ENCODE assay signal across 22 mouse cellular contexts in genomic region chrX:57380915-57381314, GRCm38 (mm10). TPM values are rescaled to one million over a fixed set of nuclear protein-coding genes. Genes with fewer than 3 reads are reported as not detected.
A peak's percentile ranks its signal among the peaks of the same experiment; 100 is the strongest.
DNase-seq lines count a peak whose midpoint lies in the region; ATAC-seq and TF ChIP-seq lines count a peak whose summit lies in the region.
"Had no signal": no experiment of that assay in that cellular context is flagged by ENCODE, and none has a peak within 500 bp of the region (broad histone marks: within the 10 kb centered on the region; RNA-seq: fewer than 3 reads in every experiment).

No protein-coding gene starts in this region.

- no peak for TF ChIP-seq CTCF in kidney, adult 2 months (conservative IDR thresholded peaks at IDR 0.05; ENCODE audit: insufficient read depth, insufficient read length, low read depth, low read length)

- no peaks in the 10 kb centered on the region for H3K4me1 ChIP-seq in forebrain, embryonic 13.5 days
- H3K4me1 ChIP-seq in forebrain, embryonic 14.5 days (ENCODE audit: control insufficient read depth, insufficient read depth, low read length), result no peaks in the 10 kb centered on the region
- peaks cover 3% of the 10 kb centered on the region; the same call in 1 of the 2 replicates for H3K4me1 ChIP-seq in kidney, adult 2 months (ENCODE audit: control insufficient read depth, insufficient read depth, low read length)
- H3K4me1 ChIP-seq in kidney, embryonic 14.5 days (ENCODE audit: control insufficient read depth, insufficient read depth, low read length), result no peaks in the 10 kb centered on the region
- H3K4me1 ChIP-seq: heart, embryonic 10.5 days; limb, embryonic 10.5 days; liver, embryonic 13.5 days; stomach, embryonic 15.5 days had no signal

- no peak overlapping the region for H3K4me2 ChIP-seq in forebrain, embryonic 13.5 days
- no peak overlapping the region for H3K4me2 ChIP-seq in forebrain, embryonic 14.5 days (ENCODE audit: low read length)
- H3K4me2 ChIP-seq in kidney, embryonic 14.5 days (replicated peaks; ENCODE audit: low read depth, low read length), result no peak overlapping the region
- H3K4me2 ChIP-seq: liver, embryonic 13.5 days; stomach, embryonic 15.5 days had no signal

- H3K27me3 ChIP-seq in forebrain, embryonic 13.5 days, result no peaks in the 10 kb centered on the region
- no peaks in the 10 kb centered on the region for H3K27me3 ChIP-seq in forebrain, embryonic 14.5 days (replicated peaks; ENCODE audit: control insufficient read depth, insufficient read depth, low read length)
- H3K27me3 ChIP-seq in kidney, adult 2 months (replicated peaks; ENCODE audit: control insufficient read depth, insufficient read depth, low read length), result no peaks in the 10 kb centered on the region
- H3K27me3 ChIP-seq in kidney, embryonic 14.5 days (ENCODE audit: control insufficient read depth, insufficient read depth, low read length), result no peaks in the 10 kb centered on the region
- H3K27me3 ChIP-seq: CH12.LX; liver, embryonic 13.5 days; stomach, embryonic 15.5 days had no signal

- no peak for TF ChIP-seq POLR2A in kidney, adult 2 months (IDR thresholded peaks at IDR 0.05; ENCODE audit: low read depth, low read length)

- no peak overlapping the region for H3K9ac ChIP-seq in forebrain, embryonic 13.5 days
- H3K9ac ChIP-seq in forebrain, embryonic 14.5 days (ENCODE audit: low read length), result no peak overlapping the region
- H3K9ac ChIP-seq in kidney, embryonic 14.5 days (ENCODE audit: low read depth, low read length), result no peak overlapping the region
- H3K9ac ChIP-seq: liver, embryonic 13.5 days; stomach, embryonic 15.5 days had no signal

- H3K9me3 ChIP-seq in forebrain, embryonic 13.5 days (replicated peaks), result no peaks in the 10 kb centered on the region
- no peaks in the 10 kb centered on the region for H3K9me3 ChIP-seq in forebrain, embryonic 14.5 days (replicated peaks; ENCODE audit: control insufficient read depth, low read length)
- no peaks in the 10 kb centered on the region for H3K9me3 ChIP-seq in kidney, embryonic 14.5 days (ENCODE audit: control insufficient read depth, low read length)
- H3K9me3 ChIP-seq: heart, embryonic 10.5 days; limb, embryonic 10.5 days; liver, embryonic 13.5 days; stomach, embryonic 15.5 days had no signal

- peak; percentile 44 for ATAC-seq in forebrain, embryonic 13.5 days
- no peak for ATAC-seq in forebrain, embryonic 14.5 days
- ATAC-seq in kidney, embryonic 14.5 days (ENCODE audit: low FRiP score, low TSS enrichment), result no peak

- H3K4me3 ChIP-seq in forebrain, embryonic 13.5 days, result no peak overlapping the region
- no peak overlapping the region for H3K4me3 ChIP-seq in forebrain, embryonic 14.5 days (ENCODE audit: low read depth, low read length)
- H3K4me3 ChIP-seq in kidney, adult 2 months (ENCODE audit: insufficient read depth, low read depth, low read length), result no peak overlapping the region
- no peak overlapping the region for H3K4me3 ChIP-seq in kidney, embryonic 14.5 days (ENCODE audit: low read length)
- H3K4me3 ChIP-seq: heart, embryonic 10.5 days; limb, embryonic 10.5 days; liver, embryonic 13.5 days; stomach, embryonic 15.5 days had no signal

- no peak overlapping the region for H3K27ac ChIP-seq in forebrain, embryonic 13.5 days
- H3K27ac ChIP-seq in forebrain, embryonic 14.5 days (ENCODE audit: low read depth, low read length), result no peak overlapping the region
- H3K27ac ChIP-seq in kidney, adult 2 months (ENCODE audit: insufficient read depth, low read depth, low read length), result no peak overlapping the region
- H3K27ac ChIP-seq in kidney, embryonic 14.5 days (ENCODE audit: low read depth, low read length), result no peak overlapping the region
- H3K27ac ChIP-seq: heart, embryonic 10.5 days; kidney, postnatal 0 days; limb, embryonic 10.5 days; liver, embryonic 13.5 days; stomach, embryonic 15.5 days had no signal

- WGBS in forebrain, embryonic 13.5 days, result 55% methylated on average over 5 of the region's 5 CpGs
- 64% methylated on average over 5 of the region's 5 CpGs for WGBS in forebrain, embryonic 14.5 days
- WGBS in kidney, adult 2 months, result 49% methylated on average over 5 of the region's 5 CpGs
- WGBS in kidney, embryonic 14.5 days, result 84% methylated on average over 5 of the region's 5 CpGs

- DNase-seq in adrenal gland, adult 2 months, result peak; percentile 24
- no peak for DNase-seq in adrenal gland, adult 8-10 months
- DNase-seq in forebrain, embryonic 14.5 days (ENCODE audit: low spot score), result no peak
- peak; percentile 36 for DNase-seq in kidney, adult 2 months
- peak; percentile 16 to 21 for DNase-seq in cerebellum, postnatal 36 days
- no peak for DNase-seq in spleen, postnatal 10 days (ENCODE audit: low spot score in 2 of 2)
- DNase-seq: gastrocnemius, postnatal 25 days; heart, postnatal 36 days; liver, embryonic 13.5 days; lung, postnatal 14 days; thymus, postnatal 14 days had no signal

- H3K36me3 ChIP-seq in forebrain, embryonic 13.5 days (ENCODE audit: poor library complexity, severe bottlenecking), result peaks cover 64% of the 10 kb centered on the region
- H3K36me3 ChIP-seq in forebrain, embryonic 14.5 days (ENCODE audit: control insufficient read depth, insufficient read depth, low read length), result peaks cover 77% of the 10 kb centered on the region
- no peaks in the 10 kb centered on the region; the same call in 1 of the 2 replicates for H3K36me3 ChIP-seq in kidney, adult 2 months (ENCODE audit: control insufficient read depth, insufficient read depth, low read length)
- H3K36me3 ChIP-seq in kidney, embryonic 14.5 days (ENCODE audit: control insufficient read depth, insufficient read depth, low read length), result peaks cover 33% of the 10 kb centered on the region; the same call in 1 of the 2 replicates

RNA-seq across cellular contexts. Expression of gene Rbmx, which starts 11.9 kb away (rescaled TPM):
- total RNA-seq in adrenal gland, adult 2 months (2021), result 10 to 100 TPM; 25.5 to 31.8 TPM
- polyA plus RNA-seq in adrenal gland, adult 2 months (2012; rRNA removed), result 2.6 and 3.8 TPM in 2 replicates
- 10 to 100 TPM; 21.9 to 48.7 (median 41.2) TPM for total RNA-seq in adrenal gland, adult 8-10 months (2022)
- 285 and 301 TPM in 2 replicates for polyA plus RNA-seq in forebrain, embryonic 13.5 days (2015; fragmentation: Nextera tagmentation; extraction: Ambion mirVana)
- polyA plus RNA-seq in forebrain, embryonic 14.5 days (2014; fragmentation: Nextera tagmentation; extraction: Ambion mirVana), result 263 and 266 TPM in 2 replicates
- polyA plus RNA-seq in kidney, adult 2 months (2012; rRNA removed), result 16.4 and 19.2 TPM in 2 replicates
- 115 and 169 TPM in 2 replicates for polyA plus RNA-seq in kidney, embryonic 14.5 days (2014; fragmentation: Nextera tagmentation; extraction: Ambion mirVana)

RNA-seq across cellular contexts. Expression of gene Gm364, which starts 28.0 kb away (rescaled TPM):
- not detected for total RNA-seq in adrenal gland, adult 2 months (2021)
- not detected in 2 replicates for polyA plus RNA-seq in adrenal gland, adult 2 months (2012; rRNA removed)
- not detected for total RNA-seq in adrenal gland, adult 8-10 months (2022)
- not detected in 2 replicates for polyA plus RNA-seq in forebrain, embryonic 13.5 days (2015; fragmentation: Nextera tagmentation; extraction: Ambion mirVana)
- 0.08 TPM in 1 of 2 replicates, not detected in the other for polyA plus RNA-seq in forebrain, embryonic 14.5 days (2014; fragmentation: Nextera tagmentation; extraction: Ambion mirVana)
- not detected in 2 replicates for polyA plus RNA-seq in kidney, adult 2 months (2012; rRNA removed)
- polyA plus RNA-seq in kidney, embryonic 14.5 days (2014; fragmentation: Nextera tagmentation; extraction: Ambion mirVana), result not detected in 2 replicates
- total RNA-seq: CH12.LX; common myeloid progenitor, adult 5-6 weeks; gastrocnemius, postnatal 25 days; heart, postnatal 36 days; layer of hippocampus, postnatal 25 days had no signal
- polyA plus RNA-seq: embryonic facial prominence, embryonic 14.5 days; heart, embryonic 10.5 days; kidney, postnatal 0 days; liver, embryonic 13.5 days; neural tube, embryonic 11.5 days; stomach, embryonic 15.5 days had no signal

RNA-seq across cellular contexts. Expression of gene Arhgef6, which starts 42.4 kb away (rescaled TPM):
- 10 to 100 TPM; 33.3 to 38.2 TPM for total RNA-seq in adrenal gland, adult 2 months (2021)
- 7.1 and 9.4 TPM in 2 replicates for polyA plus RNA-seq in adrenal gland, adult 2 months (2012; rRNA removed)
- total RNA-seq in adrenal gland, adult 8-10 months (2022), result 10 to 100 TPM; 46.2 to 57.7 (median 53.8) TPM
- polyA plus RNA-seq in forebrain, embryonic 13.5 days (2015; fragmentation: Nextera tagmentation; extraction: Ambion mirVana), result 4.4 and 6.4 TPM in 2 replicates
- 6.1 and 7.1 TPM in 2 replicates for polyA plus RNA-seq in forebrain, embryonic 14.5 days (2014; fragmentation: Nextera tagmentation; extraction: Ambion mirVana)
- 9.4 and 11.2 TPM in 2 replicates for polyA plus RNA-seq in kidney, adult 2 months (2012; rRNA removed)
- 1.2 and 3.0 TPM in 2 replicates for polyA plus RNA-seq in kidney, embryonic 14.5 days (2014; fragmentation: Nextera tagmentation; extraction: Ambion mirVana)

Comparison
In these comparisons a context has a peak if more than half of its experiments do, and no peak if none do; other contexts are left out.
1. DNase-seq: peak in adrenal gland, adult 2 months (single experiment), kidney, adult 2 months (single experiment) and cerebellum, postnatal 36 days (2 of 2); none in adrenal gland, adult 8-10 months (single experiment), forebrain, embryonic 14.5 days (single experiment) and spleen, postnatal 10 days (0 of 2).